Mouse (Mus musculus): ENCODE data around the gene Ifitm2. TPM values are rescaled to one million over a fixed set of nuclear protein-coding genes. Genes with fewer than 3 reads are reported as not detected.

Gene Ifitm2
- polyA plus RNA-seq, 1 experiment = 363 TPM

GRCm38 (mm10) chr7:140914031-140914690 lies 41.6 kb downstream of the Ifitm2 start:
- TF ChIP-seq CTCF (IDR thresholded peaks at IDR 0.05; ENCODE audit: extremely low read depth, insufficient read length, insufficient replicate concordance, low read depth, low read length) (no peak), POLR2A (IDR thresholded peaks at IDR 0.05; ENCODE audit: low read depth, low read length) (no peak)
- no peaks in the 10 kb centered on the region for H3K36me3 ChIP-seq (ENCODE audit: control insufficient read depth, insufficient read depth, low read length)
- H3K27me3 ChIP-seq (ENCODE audit: control insufficient read depth, insufficient read depth, low read length) = no peaks in the 10 kb centered on the region
- peaks cover 32% of the 10 kb centered on the region; the same call in 1 of the 2 replicates for H3K4me1 ChIP-seq (ENCODE audit: control insufficient read depth, insufficient read depth, insufficient read length, low read length)
- peak overlapping the region; percentile 96 for H3K27ac ChIP-seq (ENCODE audit: insufficient read depth, low read depth, low read length)
- H3K4me3 ChIP-seq (ENCODE audit: low read depth, low read length) = no peak overlapping the region
- 34% methylated on average over 8 of the region's 8 CpGs for WGBS

- no peaks in the 10 kb centered on the region for H3K27me3 ChIP-seq (ENCODE audit: control insufficient read depth, insufficient read depth, low read length)
- no peaks in the 10 kb centered on the region for H3K36me3 ChIP-seq (ENCODE audit: control insufficient read depth, insufficient read depth, low read length)
- 28% methylated on average over 5 of the region's 5 CpGs for WGBS
- no peak for TF ChIP-seq CTCF (IDR thresholded peaks at IDR 0.05; ENCODE audit: extremely low read depth, insufficient read length, insufficient replicate concordance, low read depth, low read length)
- TF ChIP-seq POLR2A (IDR thresholded peaks at IDR 0.05; ENCODE audit: low read depth, low read length) = 0 out of 2 replicates have a peak, but pooled peaks have one; percentile 16
- H3K4me1 ChIP-seq (ENCODE audit: control insufficient read depth, insufficient read depth, insufficient read length, low read length) = peaks cover 26% of the 10 kb centered on the region
- no peak overlapping the region for H3K4me3 ChIP-seq (ENCODE audit: low read depth, low read length)
- H3K27ac ChIP-seq (ENCODE audit: insufficient read depth, low read depth, low read length) = peak overlapping the region; percentile 96
Measured at GRCm38 (mm10) chr7:140912846-140913482, 42.8 kb downstream of the Ifitm2 start.

- WGBS = 20% methylated on average over 3 of the region's 3 CpGs
- no peaks in the 10 kb centered on the region for H3K36me3 ChIP-seq (ENCODE audit: control insufficient read depth, insufficient read depth, low read length)
- peak overlapping the region; percentile 96 for H3K27ac ChIP-seq (ENCODE audit: insufficient read depth, low read depth, low read length)
- TF ChIP-seq POLR2A (IDR thresholded peaks at IDR 0.05; ENCODE audit: low read depth, low read length) (no peak), CTCF (IDR thresholded peaks at IDR 0.05; ENCODE audit: extremely low read depth, insufficient read length, insufficient replicate concordance, low read depth, low read length) (no peak)
- peaks cover 26% of the 10 kb centered on the region for H3K4me1 ChIP-seq (ENCODE audit: control insufficient read depth, insufficient read depth, insufficient read length, low read length)
- H3K4me3 ChIP-seq (ENCODE audit: low read depth, low read length) = no peak overlapping the region
- H3K27me3 ChIP-seq (ENCODE audit: control insufficient read depth, insufficient read depth, low read length) = no peaks in the 10 kb centered on the region
Measured at GRCm38 (mm10) chr7:140912293-140912692, 43.5 kb downstream of the Ifitm2 start.

GRCm38 (mm10) chr7:140908634-140909107 lies 47.1 kb downstream of the Ifitm2 start:
- under 1% methylated on average over 19 of the region's 19 CpGs for WGBS
- H3K27ac ChIP-seq (ENCODE audit: insufficient read depth, low read depth, low read length) = no peak overlapping the region
- H3K4me1 ChIP-seq (ENCODE audit: control insufficient read depth, insufficient read depth, insufficient read length, low read length) = peaks cover 5% of the 10 kb centered on the region
- H3K36me3 ChIP-seq (ENCODE audit: control insufficient read depth, insufficient read depth, low read length) = no peaks in the 10 kb centered on the region
- H3K27me3 ChIP-seq (ENCODE audit: control insufficient read depth, insufficient read depth, low read length) = no peaks in the 10 kb centered on the region
- peak overlapping the region; percentile 34 for H3K4me3 ChIP-seq (ENCODE audit: low read depth, low read length)
- TF ChIP-seq POLR2A (IDR thresholded peaks at IDR 0.05; ENCODE audit: low read depth, low read length) (no peak), CTCF (IDR thresholded peaks at IDR 0.05; ENCODE audit: extremely low read depth, insufficient read length, insufficient replicate concordance, low read depth, low read length) (peak; percentile 96)

- no peaks in the 10 kb centered on the region for H3K27me3 ChIP-seq (ENCODE audit: control insufficient read depth, insufficient read depth, low read length)
- peaks cover 5% of the 10 kb centered on the region for H3K4me1 ChIP-seq (ENCODE audit: control insufficient read depth, insufficient read depth, insufficient read length, low read length)
- H3K4me3 ChIP-seq (ENCODE audit: low read depth, low read length) = no peak overlapping the region
- H3K36me3 ChIP-seq (ENCODE audit: control insufficient read depth, insufficient read depth, low read length) = no peaks in the 10 kb centered on the region
- H3K27ac ChIP-seq (ENCODE audit: insufficient read depth, low read depth, low read length) = no peak overlapping the region
- TF ChIP-seq CTCF (IDR thresholded peaks at IDR 0.05; ENCODE audit: extremely low read depth, insufficient read length, insufficient replicate concordance, low read depth, low read length) = no peak
- no peak for TF ChIP-seq POLR2A (IDR thresholded peaks at IDR 0.05; ENCODE audit: low read depth, low read length)
- 49% methylated on average over 7 of the region's 7 CpGs for WGBS
Measured at GRCm38 (mm10) chr7:140908181-140908580, 47.6 kb downstream of the Ifitm2 start.

GRCm38 (mm10) chr7:140907697-140908096 lies 48.1 kb downstream of the Ifitm2 start:
- WGBS = 86% methylated on average over 7 of the region's 7 CpGs
- Histone ChIP-seq H3K27me3 (ENCODE audit: control insufficient read depth, insufficient read depth, low read length) (no peaks in the 10 kb centered on the region), H3K27ac (ENCODE audit: insufficient read depth, low read depth, low read length) (no peak overlapping the region), H3K36me3 (ENCODE audit: control insufficient read depth, insufficient read depth, low read length) (no peaks in the 10 kb centered on the region), H3K4me3 (ENCODE audit: low read depth, low read length) (no peak overlapping the region), H3K4me1 (ENCODE audit: control insufficient read depth, insufficient read depth, insufficient read length, low read length) (peaks cover 5% of the 10 kb centered on the region)
- TF ChIP-seq CTCF (IDR thresholded peaks at IDR 0.05; ENCODE audit: extremely low read depth, insufficient read length, insufficient replicate concordance, low read depth, low read length) (no peak), POLR2A (IDR thresholded peaks at IDR 0.05; ENCODE audit: low read depth, low read length) (no peak)

- WGBS = 79% methylated on average over 13 of the region's 13 CpGs
- H3K4me1 ChIP-seq (ENCODE audit: control insufficient read depth, insufficient read depth, insufficient read length, low read length) = peaks cover 2% of the 10 kb centered on the region; the same call in 1 of the 2 replicates
- H3K4me3 ChIP-seq (ENCODE audit: low read depth, low read length) = no peak overlapping the region
- H3K36me3 ChIP-seq (ENCODE audit: control insufficient read depth, insufficient read depth, low read length) = no peaks in the 10 kb centered on the region
- H3K27me3 ChIP-seq (ENCODE audit: control insufficient read depth, insufficient read depth, low read length) = no peaks in the 10 kb centered on the region
- H3K27ac ChIP-seq (ENCODE audit: insufficient read depth, low read depth, low read length) = no peak overlapping the region
- TF ChIP-seq POLR2A (IDR thresholded peaks at IDR 0.05; ENCODE audit: low read depth, low read length) (no peak), CTCF (IDR thresholded peaks at IDR 0.05; ENCODE audit: extremely low read depth, insufficient read length, insufficient replicate concordance, low read depth, low read length) (no peak)
Measured at GRCm38 (mm10) chr7:140907131-140907530, 48.7 kb downstream of the Ifitm2 start.

Measured in small intestine, adult 2 months (tissue).